Mouse (Mus musculus) urinary bladder, adult 2 months (tissue): ENCODE measurements around the gene Olfr697. TPM values are rescaled to one million over a fixed set of nuclear protein-coding genes. Genes with fewer than 3 reads are reported as not detected.
"Not testable (repeated sequence)": the region's sequence is repeated elsewhere in the genome, so short reads cannot be mapped to it uniquely, and the experiment has no call there.

Experiments
- DNase-seq: peaks from one replicate; pipeline ENCODE4 v3.0.0; 2022; ENCODE audit warnings: low spot score
- polyA plus RNA-seq: library from polyadenylated mRNA; depleted of rRNA; stranded (reverse); fragments of >200 nt; gene quantifications from 2 replicates; pipeline ENCODE4 v1.2.3, GENCODE M21; 2012; rRNA removed

Olfr697 gene
- not detected in 2 replicates for polyA plus RNA-seq

DNA sequence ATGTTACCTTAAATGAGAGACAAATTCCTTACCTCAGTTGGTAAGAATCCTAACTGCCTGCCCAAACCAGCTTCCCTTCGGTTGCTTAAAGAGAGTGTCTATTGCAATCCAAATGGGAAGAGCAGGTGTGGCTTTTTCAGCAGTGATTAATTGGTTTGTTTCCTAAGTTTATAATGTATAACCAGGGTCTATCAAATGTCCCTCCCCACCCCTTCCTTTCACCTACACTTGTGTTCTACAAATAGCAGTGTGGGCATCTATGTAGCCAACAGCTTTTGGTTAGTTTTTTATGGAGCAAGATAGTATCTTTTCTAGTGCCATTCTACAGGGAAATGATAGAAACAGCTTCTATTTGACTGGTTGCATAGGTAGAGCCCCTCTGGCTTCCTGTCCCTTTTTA, at the start of gene Olfr697:
Olfr697 (minus strand) TSS at position 101 of the 400 bp plus-strand sequence.
- DNase-seq = no peak

GRCm38 (mm10) chr7:106788330-106788729, 46.1 kb upstream of the Olfr697 start:
- DNase-seq = no peak

- DNase-seq = not testable (repeated sequence)
Observed at GRCm38 (mm10) chr7:106761008-106761407, 18.8 kb upstream of the Olfr697 start.

- no peak for DNase-seq
Observed at GRCm38 (mm10) chr7:106758800-106759199, 16.6 kb upstream of the Olfr697 start.

GRCm38 (mm10) chr7:106755297-106755696, 13.1 kb upstream of the Olfr697 start, which contains the start of gene Olfr698:
Gene Olfr698 (minus strand): TSS chr7:106755397.
- no peak for DNase-seq

- DNase-seq = no peak
Observed at GRCm38 (mm10) chr7:106745811-106746210, 3.6 kb upstream of the Olfr697 start.

DNA sequence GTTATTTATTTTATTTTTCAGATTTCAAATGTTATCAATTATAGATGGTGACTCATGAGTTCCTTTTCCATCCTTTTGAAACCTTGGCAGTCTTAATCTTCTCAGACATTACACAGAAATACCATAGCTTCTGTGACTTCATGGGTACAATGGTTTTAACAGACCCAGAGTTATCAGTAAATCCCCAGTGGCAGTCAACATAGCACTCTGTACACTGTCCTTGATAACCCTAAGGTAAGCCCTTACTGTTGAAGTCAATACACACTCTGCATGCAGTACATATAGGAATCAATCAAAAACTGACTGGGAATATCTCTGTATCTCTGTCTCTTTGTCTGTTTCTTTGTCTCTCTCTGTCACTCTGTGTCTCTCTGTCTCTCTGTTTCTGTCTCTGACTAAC, 5.2 kb downstream of the Olfr697 start:
- DNase-seq = no peak

GRCm38 (mm10) chr7:106733717-106734116, 8.5 kb downstream of the Olfr697 start:
- no peak for DNase-seq

GRCm38 (mm10) chr7:106725654-106726053, 16.6 kb downstream of the Olfr697 start:
- DNase-seq = not testable (repeated sequence)

GRCm38 (mm10) chr7:106716296-106716695, 25.9 kb downstream of the Olfr697 start, which contains the start of gene Olfr695:
Gene Olfr695 (minus strand): TSS chr7:106716396.
- no peak for DNase-seq

DNA sequence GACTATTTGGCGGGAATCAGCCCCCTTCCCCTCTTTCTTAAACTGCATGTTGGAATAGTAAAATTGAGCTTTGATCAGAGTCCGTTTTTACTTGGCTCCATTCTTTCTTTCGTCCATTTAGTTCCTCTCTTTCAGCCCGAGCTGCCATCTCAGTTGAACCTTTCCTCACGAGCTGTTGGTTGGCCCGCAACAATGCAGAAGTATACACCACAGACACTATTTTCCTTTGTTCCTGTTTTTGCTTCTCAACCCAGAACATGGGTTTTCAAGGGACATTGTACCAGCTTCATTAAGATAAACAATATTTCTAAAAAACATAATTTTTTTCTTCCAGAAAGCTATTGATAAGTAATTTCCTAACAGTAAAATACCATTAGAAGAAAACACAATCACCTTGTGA, 30.8 kb downstream of the Olfr697 start:
- no peak for DNase-seq

DNA sequence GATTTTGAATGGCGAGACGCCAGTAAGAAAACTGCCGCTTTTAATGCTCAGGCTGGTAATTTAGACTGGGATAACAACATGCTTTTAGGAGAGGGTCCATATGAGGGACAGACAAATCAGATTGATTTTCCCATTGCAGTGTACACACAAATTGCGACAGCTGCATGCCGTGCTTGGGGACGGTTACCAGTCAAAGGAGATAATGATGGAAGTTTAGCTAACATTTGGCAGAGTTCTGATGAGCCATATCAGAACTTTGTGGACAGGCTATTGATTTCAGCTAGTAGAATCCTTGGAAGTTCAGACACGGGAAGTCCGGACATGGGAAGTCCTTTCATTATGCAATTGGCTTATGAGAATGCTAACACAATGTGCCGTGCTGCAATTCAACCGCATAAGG, 34.5 kb downstream of the Olfr697 start:
- DNase-seq = not testable (repeated sequence)

- no peak for DNase-seq
Observed at GRCm38 (mm10) chr7:106696891-106697290, 45.4 kb downstream of the Olfr697 start.

DNA sequence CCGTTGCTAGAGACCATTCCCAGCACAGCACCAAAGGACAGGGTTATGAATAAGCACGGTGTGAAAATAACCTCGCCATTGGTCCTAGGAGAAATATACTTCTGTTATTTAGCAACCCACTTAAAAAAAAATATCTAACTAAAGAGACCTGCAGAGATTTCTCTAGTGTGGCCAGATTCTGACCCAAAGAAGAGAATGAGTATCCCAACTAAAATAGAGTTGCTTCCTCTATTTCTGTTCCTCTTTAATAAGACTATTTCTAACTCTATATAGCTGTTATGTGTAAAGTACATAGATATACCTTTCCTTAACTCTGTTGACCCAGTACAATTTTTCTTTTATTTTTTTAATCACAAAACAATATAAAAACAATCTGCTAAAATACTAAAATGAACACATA, 49.3 kb downstream of the Olfr697 start:
- no peak for DNase-seq

DNA sequence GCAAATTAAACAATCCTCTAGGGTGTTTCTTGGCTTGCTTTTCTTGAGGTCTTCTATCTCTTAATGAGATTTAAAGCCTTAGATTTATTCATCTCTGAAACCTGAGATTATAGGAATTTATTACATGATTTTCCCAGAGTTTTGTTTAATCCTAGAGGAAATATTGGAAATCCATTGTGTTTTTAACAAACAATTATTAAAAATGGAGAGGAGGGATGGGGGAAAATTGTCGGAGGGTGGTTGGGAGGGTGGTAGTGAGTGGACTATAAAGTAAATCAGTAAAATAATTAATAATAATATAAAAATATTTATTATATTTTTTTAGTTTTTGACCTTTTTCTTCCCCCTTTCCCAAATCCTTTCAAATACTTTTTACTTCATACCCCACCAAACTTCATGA, 50.5 kb downstream of the Olfr697 start, which contains the start of gene Olfr694:
Olfr694 (minus strand) TSS at position 101 of the 400 bp plus-strand sequence.
- DNase-seq = no peak

Other genes with a start within 250 kb of the Olfr697 start
- not detected in 2 replicates for gene Olfr693, start 61.9 kb downstream of the Olfr697 start, polyA plus RNA-seq
- not detected in 2 replicates for gene Olfr694, start 50.6 kb downstream of the Olfr697 start, polyA plus RNA-seq
- gene Olfr695, start 26.0 kb downstream of the Olfr697 start, polyA plus RNA-seq = not detected in 2 replicates
- gene Olfr698, start 13.0 kb upstream of the Olfr697 start, polyA plus RNA-seq = not detected in 2 replicates
- not detected in 2 replicates for gene Olfr699, start 50.8 kb upstream of the Olfr697 start, polyA plus RNA-seq
- gene Olfr700, start 66.4 kb upstream of the Olfr697 start, polyA plus RNA-seq = not detected in 2 replicates
- not detected in 2 replicates for gene Olfr701, start 71.7 kb upstream of the Olfr697 start, polyA plus RNA-seq
- gene Olfr702, start 91.5 kb upstream of the Olfr697 start, polyA plus RNA-seq = not detected in 2 replicates
- gene Olfr703, start 100.9 kb upstream of the Olfr697 start, polyA plus RNA-seq = not detected in 2 replicates
- gene Olfr704, start 120.7 kb upstream of the Olfr697 start, polyA plus RNA-seq = not detected in 2 replicates
- gene Olfr705, start 134.4 kb upstream of the Olfr697 start, polyA plus RNA-seq = not detected in 2 replicates
- gene Olfr706, start 145.7 kb upstream of the Olfr697 start, polyA plus RNA-seq = not detected in 2 replicates
- not detected in 2 replicates for gene Olfr707, start 158.8 kb upstream of the Olfr697 start, polyA plus RNA-seq
- not detected in 2 replicates for gene Olfr1532-ps1, start 165.6 kb upstream of the Olfr697 start, polyA plus RNA-seq
- gene Olfr709-ps1, start 189.8 kb upstream of the Olfr697 start, polyA plus RNA-seq = not detected in 2 replicates
- gene Olfr710, start 205.9 kb upstream of the Olfr697 start, polyA plus RNA-seq = not detected in 2 replicates
- not detected in 2 replicates for gene Olfr6, start 221.5 kb upstream of the Olfr697 start, polyA plus RNA-seq
- gene Olfr711, start 233.0 kb upstream of the Olfr697 start, polyA plus RNA-seq = not detected in 2 replicates